Mouse (Mus musculus) ovary, postnatal 36 days (tissue): Measurements from ENCODE around the gene Apbb1.
A peak's percentile ranks its signal among the peaks of the same experiment; 100 is the strongest.

Source experiments
- DNase-seq: peaks from one replicate; pipeline ENCODE4 v3.0.0; 2022; ENCODE audit warnings: low spot score, mixed read lengths

Apbb1 gene

GRCm38 (mm10) chr7:105519336-105519735 is 62.1 kb downstream of the Apbb1 start:
- DNase-seq = no peak

GRCm38 (mm10) chr7:105516669-105517360 is 64.6 kb downstream of the Apbb1 start:
- no peak for DNase-seq

- peak; percentile 39 for DNase-seq
Observed at GRCm38 (mm10) chr7:105515178-105515577, 66.3 kb downstream of the Apbb1 start.

- DNase-seq = no peak
Observed at GRCm38 (mm10) chr7:105514561-105514960, 66.9 kb downstream of the Apbb1 start.

- DNase-seq = no peak
Observed at GRCm38 (mm10) chr7:105513845-105514291, 67.6 kb downstream of the Apbb1 start.

- no peak for DNase-seq
Observed at GRCm38 (mm10) chr7:105510143-105510542, 71.3 kb downstream of the Apbb1 start.
